Mouse (Mus musculus) left cerebral cortex, adult 11 months (tissue): Measurements from ENCODE around the gene Utf1.

Source experiments
- DNase-seq: peaks from one replicate; pipeline ENCODE4 v3.0.0; 2022; ENCODE audit warnings: low spot score

The Utf1 gene

GRCm38 (mm10) chr7:139943674-139944281, at the start of gene Utf1:
TSS of gene Utf1 (plus strand) at chr7:139943789.
- DNase-seq, result no peak

GRCm38 (mm10) chr7:139894655-139895557, 48.7 kb upstream of the Utf1 start, which contains the start of gene Kndc1:
TSS of gene Kndc1 (plus strand) at chr7:139894696.
- DNase-seq, result peak; percentile 74

DNA sequence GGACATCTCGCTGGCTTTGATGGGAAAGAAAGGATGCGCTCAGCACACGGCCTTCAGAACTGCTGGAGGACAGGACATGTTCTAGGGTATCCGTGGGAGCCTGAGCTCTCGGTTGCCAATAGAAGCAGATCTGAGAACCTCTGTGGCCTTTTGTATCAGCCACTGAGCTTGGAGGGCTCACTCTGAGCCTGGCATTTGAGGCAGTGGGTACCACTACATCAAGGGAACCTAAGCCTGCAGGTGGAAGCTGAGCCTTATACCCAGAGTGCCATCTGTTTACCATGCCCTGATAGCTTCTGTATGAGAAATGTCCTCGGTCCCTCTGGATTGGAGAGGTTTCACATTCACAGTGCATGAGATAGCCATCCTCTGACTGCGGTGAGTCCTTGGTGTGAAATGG, 47.3 kb upstream of the Utf1 start:
- no peak for DNase-seq

GRCm38 (mm10) chr7:139896796-139897195, 46.8 kb upstream of the Utf1 start:
- no peak for DNase-seq

DNA sequence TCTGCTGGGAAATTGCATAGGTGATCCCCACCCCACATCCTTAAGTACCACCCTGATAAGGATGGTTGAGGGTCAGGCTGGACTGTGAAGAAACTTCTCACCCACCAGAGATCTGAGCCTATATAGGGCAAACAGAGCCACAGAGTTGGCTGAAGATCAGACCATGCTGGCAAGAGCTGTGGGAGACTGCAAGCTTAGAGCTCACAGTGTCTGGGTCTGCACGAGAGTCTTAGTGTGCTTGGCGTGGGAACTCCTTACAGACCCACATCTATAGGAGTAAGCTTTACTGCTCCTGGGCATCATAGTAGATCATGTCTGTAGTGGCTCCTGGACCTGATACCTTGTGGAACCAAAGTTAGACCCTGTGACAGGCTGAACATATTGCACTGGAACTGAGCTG, 45.0 kb upstream of the Utf1 start:
- no peak for DNase-seq

DNA sequence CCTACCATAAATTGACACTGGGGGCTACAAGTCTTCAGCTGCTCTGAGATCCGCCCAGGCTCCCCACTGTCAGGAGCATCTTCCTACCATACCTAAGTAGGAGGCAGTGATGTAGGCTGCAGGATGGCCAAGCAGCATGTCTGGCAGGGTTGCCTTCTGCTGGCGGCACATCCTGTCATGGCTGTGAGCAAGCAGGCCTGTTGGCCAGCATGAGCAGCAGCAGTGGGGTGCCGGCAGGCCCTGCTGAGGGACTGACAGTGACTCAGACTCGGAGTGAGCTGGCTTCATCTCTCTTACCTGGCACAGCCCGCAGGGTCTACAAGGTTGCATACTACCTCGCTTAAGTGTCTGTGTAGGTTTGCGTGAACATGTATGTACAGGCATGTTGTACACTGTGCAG, 44.1 kb upstream of the Utf1 start:
- DNase-seq, result no peak

DNA sequence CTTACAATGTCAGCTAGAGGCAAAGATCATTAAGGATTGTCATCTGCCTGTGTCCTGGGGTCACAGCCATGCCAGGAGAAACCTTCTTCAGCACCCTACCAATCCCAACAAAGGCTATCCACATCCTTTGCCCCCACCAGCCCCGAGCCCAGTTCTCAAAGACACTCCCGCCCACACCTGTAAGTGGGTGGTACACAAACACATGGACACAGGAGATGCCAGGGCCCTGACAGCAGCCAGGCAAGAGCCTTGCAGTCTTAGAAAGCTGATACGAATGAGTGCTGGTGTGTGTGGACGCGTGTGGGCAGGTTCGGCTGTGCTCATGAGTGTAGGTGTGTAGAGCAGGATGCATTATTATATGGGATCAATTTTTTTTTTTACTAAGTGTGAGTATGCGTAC, 43.1 kb upstream of the Utf1 start:
- no peak for DNase-seq

- no peak for DNase-seq
These were observed 42.7 kb upstream of the Utf1 start for GRCm38 (mm10) chr7:139900896-139901295.

DNA sequence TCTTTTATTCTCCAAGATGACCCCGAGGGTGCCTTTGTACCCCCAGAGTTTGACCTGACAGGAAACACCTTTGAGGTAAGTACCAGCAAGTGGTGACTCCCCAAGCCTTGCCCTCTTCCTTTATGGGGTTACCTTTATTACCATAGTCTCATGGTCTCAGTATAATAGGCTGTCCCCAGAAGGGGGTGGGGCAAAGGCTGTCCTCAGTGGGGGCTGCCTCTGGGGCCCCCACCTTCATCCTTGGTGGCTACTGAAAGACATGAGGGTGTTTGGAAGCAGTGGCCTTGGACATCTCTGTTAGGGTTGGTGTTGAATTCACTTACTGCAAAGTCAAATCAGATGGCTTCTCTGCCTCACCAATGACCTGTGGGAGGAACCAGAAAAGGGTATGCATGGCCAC, 41.6 kb upstream of the Utf1 start:
- no peak for DNase-seq

DNA sequence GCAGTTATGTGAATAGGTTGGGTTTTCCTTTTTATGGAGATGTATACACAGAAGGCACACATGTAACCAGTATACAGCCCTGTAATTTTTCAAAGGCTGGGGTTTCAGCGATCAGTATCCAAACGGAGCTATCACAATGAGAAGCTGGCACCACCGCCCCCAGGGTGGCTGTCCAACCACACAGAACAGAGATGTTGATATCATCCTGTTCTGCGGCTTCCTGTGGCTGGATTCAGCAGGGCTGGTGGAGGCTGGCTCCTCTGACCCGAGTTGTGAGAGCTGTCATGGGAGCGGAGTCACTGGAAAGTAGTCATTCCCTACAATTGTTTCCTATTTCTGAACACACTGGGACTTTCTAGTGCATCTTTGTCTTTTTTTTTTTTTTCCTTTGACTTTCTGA, 38.3 kb upstream of the Utf1 start:
- DNase-seq, result no peak

DNA sequence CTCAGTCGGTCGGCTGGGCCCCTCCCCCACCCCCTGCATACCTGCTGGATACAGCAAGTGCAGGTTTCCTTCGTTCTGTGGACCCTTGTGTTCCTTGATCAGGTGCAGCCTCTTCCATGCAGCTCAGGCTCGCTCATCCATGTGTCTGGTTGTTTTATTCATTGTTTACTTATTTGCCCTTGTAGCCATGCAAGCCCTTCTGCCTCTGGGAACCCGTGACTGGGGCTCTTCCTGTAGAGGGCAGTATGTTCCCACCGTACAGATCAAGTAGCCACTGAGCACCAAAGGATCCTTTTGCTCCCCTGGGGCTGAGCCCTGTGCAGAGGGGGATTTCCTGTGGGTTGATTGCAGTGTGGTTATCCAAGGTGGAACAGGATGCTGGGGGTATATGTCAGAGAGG, 37.9 kb upstream of the Utf1 start:
- DNase-seq, result peak; percentile 50

DNA sequence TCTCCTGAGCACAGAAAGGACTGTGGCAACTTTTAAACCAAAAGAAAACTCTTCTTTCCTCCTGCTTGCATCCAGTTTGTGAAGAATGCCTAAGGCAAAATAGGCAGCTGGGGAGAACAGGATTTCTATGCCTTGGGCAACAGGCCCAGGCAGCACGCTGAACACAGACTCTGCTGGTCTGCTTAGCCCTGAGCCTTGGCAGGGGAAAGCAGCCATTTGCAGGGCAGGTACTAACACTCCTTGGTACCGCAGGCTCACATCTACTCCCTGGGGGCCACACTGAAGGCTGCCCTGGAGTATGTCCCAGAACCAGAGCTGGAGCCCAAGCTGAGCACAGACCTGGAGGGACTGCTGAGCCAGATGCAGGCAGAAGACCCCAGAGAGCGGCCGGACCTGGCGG, 35.4 kb upstream of the Utf1 start:
- DNase-seq, result no peak

GRCm38 (mm10) chr7:139909469-139909868, 34.1 kb upstream of the Utf1 start:
- no peak for DNase-seq

GRCm38 (mm10) chr7:139910204-139910835, 33.3 kb upstream of the Utf1 start:
- DNase-seq, result no peak

DNA sequence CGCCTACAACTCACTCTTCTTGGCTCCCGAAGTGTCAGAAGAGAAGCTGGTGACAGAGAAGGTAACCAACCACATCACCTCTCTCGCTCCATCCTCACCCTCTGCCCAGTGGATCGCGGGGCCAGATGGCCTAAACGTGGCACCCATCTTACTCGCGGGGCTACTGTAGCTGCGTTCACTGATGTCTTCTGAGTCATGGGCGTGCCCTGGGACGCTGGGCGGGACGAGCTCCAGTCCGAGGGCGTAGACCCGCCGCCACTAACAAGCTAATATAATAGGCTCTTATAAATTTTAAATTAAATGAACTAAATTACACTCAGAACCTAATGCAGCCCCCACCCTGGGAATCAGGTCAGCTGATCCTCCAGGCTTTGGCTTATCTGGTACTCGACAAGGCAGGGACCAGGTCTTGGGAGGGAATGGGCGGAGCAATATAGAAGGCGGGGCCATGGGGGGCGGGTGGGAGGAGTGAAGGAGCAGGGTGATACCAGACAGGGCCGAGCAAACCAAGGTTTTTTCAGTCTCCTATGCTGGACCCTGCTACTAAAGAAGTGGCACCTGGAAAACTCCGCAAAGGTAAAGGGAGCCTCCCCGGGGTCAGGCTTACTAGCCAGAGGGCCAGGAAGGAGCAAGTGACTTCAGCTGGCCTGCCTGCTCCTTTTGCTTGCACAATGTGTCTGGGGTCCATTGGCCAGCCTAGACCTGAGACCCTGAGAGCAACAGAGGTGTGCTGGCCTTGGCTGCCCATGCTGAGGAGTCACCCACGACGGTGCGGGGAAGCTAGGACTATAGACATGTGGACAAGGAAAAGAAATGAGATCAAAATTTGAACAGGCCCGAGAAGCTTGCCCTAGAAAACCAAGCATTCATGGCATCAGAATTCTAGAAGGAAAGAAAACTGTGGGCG, 29.2 kb upstream of the Utf1 start:
- no peak for DNase-seq

DNA sequence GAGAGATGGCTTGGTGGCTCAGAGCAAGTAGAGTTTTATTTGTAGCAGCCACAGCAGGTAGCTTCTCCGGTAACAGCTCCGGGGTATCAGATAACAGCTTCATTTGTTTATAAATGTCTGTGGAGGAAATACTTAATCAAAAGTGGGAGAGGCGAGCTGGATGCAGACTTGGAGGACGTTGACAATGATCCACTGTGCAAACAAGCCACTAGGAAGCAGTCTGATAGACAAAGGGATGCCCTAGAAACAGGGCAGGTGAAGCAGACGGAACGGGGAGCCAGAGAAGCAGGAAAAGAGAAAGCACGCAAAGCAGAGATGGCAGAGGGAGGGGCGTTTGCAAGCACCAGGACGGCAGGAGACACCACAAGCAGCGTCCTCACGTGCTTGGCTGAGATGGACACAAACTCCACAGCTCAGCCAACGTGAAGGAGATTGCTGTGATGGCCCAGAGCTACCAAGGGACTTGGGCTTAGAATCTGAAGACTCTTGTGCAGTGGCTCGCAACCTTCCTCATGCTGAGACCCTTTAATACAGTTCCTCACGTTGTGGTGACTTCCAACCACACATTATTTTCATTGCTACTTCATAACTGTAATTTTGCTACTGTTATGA, 27.8 kb upstream of the Utf1 start:
- DNase-seq, result no peak

GRCm38 (mm10) chr7:139916345-139916744, 27.2 kb upstream of the Utf1 start:
- no peak for DNase-seq

GRCm38 (mm10) chr7:139918262-139918661, 25.3 kb upstream of the Utf1 start:
- DNase-seq, result no peak

DNA sequence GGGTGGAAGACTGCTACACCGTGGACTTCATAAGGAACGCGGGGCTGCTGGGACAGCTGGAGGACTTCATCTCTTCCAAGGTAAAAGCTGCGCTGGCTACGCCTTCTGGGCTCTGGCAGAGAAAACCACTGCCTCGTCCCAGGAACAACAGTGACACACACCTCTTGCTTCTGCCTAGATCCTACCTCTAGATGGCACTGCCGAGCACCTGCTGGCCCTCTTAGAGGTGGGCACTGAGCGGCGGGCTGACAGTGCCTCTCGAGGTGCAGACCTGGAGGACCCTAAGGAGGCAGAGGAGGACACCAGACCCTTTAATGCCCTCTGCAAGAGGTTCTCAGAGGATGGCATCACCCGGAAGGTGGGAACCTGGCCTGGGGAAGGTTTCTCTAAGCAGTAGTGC, 12.9 kb upstream of the Utf1 start:
- no peak for DNase-seq

DNA sequence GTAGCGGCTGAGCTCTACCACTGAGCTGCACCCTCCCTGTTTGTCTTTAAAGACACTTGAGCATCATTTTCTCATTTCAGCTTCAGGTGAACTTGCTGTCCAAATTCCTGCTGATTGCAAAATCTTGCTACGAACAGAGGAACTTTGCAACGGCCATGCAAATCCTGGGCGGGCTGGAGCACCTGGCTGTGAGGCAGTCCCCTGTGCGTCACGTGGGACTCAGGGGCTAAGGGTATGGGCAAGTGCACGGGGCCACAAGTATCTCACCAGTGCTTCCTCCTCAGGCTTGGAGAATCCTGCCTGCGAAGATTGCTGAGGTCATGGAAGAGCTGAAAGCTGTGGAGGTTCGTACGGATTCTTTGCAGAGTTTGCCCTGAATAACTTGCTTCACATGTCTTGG, 6.9 kb upstream of the Utf1 start:
- DNase-seq, result no peak

DNA sequence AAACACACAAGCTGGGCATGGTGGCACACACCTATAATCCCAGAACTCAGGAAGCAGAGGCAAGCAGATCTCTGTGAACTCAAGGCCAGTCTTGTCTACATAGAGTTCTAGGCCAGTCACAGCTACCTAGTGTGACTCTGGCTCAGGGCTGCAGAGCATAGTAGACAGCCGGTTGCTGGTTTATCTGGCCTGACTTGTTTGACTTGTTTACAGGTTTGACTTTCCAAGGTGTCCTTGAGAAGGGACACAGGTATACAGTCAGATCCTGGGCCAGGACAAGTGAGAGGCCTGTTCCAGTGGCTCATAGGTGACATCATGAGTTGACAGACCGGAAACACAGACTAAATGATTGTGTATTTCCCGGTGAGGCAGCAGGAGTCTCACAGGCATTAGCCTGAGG, 6.5 kb upstream of the Utf1 start:
- DNase-seq, result no peak

DNA sequence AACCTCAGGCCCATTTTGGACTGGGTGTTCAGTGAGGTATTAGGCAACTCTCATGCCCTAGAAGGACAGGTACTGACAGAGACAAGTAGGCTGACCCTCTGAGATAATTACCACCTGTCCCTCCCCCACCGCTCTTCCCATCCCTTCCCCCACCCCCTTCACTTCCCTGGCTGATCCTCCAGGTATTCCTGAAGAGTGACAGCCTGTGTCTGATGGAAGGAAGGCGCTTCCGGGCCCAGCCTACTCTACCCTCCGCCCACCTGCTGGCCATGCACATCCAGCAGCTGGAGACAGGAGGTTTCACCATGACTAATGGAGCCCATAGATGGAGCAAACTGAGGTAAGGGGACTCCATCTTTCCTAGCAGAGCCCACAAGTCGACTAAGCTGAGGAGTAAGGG, 5.8 kb upstream of the Utf1 start:
- DNase-seq, result no peak
